Mouse (Mus musculus) liver, adult 2 months (tissue): ENCODE measurements around the gene Gdf11.

Experiments used
- CTCF ChIP-seq: fragments of 200-500 bp; IDR thresholded peaks from 2 replicates; pipeline ENCODE4 v1.5.1; 2011; ENCODE audit warnings: low read depth, low read length, control low read depth
- POLR2A ChIP-seq: fragments of 200-500 bp; IDR thresholded peaks from 2 replicates; pipeline ENCODE4 v1.6.1; 2011; ENCODE audit warnings: low read length, control low read depth; ENCODE audit not compliant: insufficient read depth; ENCODE audit errors: extremely low read depth

DNA sequence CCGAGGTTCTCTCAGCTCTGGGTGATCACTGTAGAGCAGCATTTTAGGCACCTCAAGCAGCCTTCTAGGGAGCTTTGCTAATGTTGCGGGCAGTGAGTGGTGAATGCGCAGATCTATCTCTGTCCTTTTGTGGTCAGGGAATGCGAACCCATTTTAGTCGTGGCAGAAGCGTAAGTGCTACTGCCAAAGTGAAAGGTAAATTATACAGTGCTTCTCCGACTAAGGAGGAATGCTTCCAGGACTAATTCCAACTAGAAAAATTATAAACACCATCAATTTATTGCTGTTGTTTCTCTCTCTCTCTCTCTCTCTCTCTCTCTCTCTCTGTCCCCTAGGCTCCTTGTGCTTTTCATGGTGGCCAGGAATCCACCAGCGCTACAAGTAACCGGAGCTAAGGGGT, 32.4 kb upstream of the Gdf11 start, which contains the start of gene Bloc1s1:
- TF ChIP-seq CTCF (no peak), POLR2A (no peak)
